Mouse (Mus musculus) heart, embryonic 14.5 days (tissue): ENCODE measurements around the gene Marcksl1. TPM values are rescaled to one million over a fixed set of nuclear protein-coding genes. Genes with fewer than 3 reads are reported as not detected.
"Not testable (repeated sequence)": the region's sequence is repeated elsewhere in the genome, so short reads cannot be mapped to it uniquely, and the experiment has no call there.

Experiments used
- ATAC-seq: fragments of 200-750 bp; cut with Nextera tagmentation; 2 replicates; pipeline ENCODE4 v1.8.0; 2017; ENCODE audit warnings: low read depth, moderate TSS enrichment; ENCODE audit not compliant: insufficient number of reproducible peaks, insufficient read depth, low FRiP score
- H3K27ac ChIP-seq, 2 experiments: fragments of 200-500 bp in 1 of 2; fragments of 300-500 bp in 1 of 2; sonication (generic) in 1 of 2; replicated peaks in 1 of 2; 2 replicates each; pipeline ENCODE4 v1.5.1; 2012 to 2014; ENCODE audit warnings: low read depth in 2 of 2, low read length in 2 of 2, control low read depth in 1 of 2, mild to moderate bottlenecking in 1 of 2, mixed read lengths in 1 of 2; ENCODE audit not compliant: control insufficient read depth in 1 of 2, insufficient read depth in 1 of 2
- H3K27me3 ChIP-seq: fragments of 300-500 bp; sonication (generic); 2 replicates; pipeline ENCODE4 v1.6.1; 2014; ENCODE audit warnings: mild to moderate bottlenecking, low read length, control low read depth; ENCODE audit not compliant: control insufficient read depth, insufficient read depth
- H3K36me3 ChIP-seq: fragments of 300-500 bp; sonication (generic); 2 replicates; pipeline ENCODE4 v1.6.1; 2014; ENCODE audit warnings: mild to moderate bottlenecking, control low read depth, low read length, mixed read lengths; ENCODE audit not compliant: control insufficient read depth, insufficient read depth
- H3K4me1 ChIP-seq, 2 experiments: fragments of 200-500 bp in 1 of 2; fragments of 300-500 bp in 1 of 2; sonication (generic) in 1 of 2; 2 replicates each; pipeline ENCODE4 v1.6.1; 2012 to 2014; ENCODE audit warnings: low read length in 2 of 2, control low read depth in 1 of 2, mixed read lengths in 1 of 2; ENCODE audit not compliant: control insufficient read depth in 2 of 2, insufficient read depth in 2 of 2
- H3K4me2 ChIP-seq: fragments of 300-500 bp; sonication (generic); 2 replicates; pipeline ENCODE4 v1.6.1; 2014; ENCODE audit warnings: mild to moderate bottlenecking, low read length
- H3K4me3 ChIP-seq, 2 experiments: fragments of 200-500 bp in 1 of 2; fragments of 300-500 bp in 1 of 2; sonication (generic) in 1 of 2; 2 replicates each; pipeline ENCODE4 v1.5.1; 2012 to 2014; ENCODE audit warnings: low read length in 2 of 2, mild to moderate bottlenecking in 2 of 2, control low read depth in 1 of 2, low read depth in 1 of 2, moderate library complexity in 1 of 2; ENCODE audit not compliant: control insufficient read depth in 1 of 2, insufficient read depth in 1 of 2
- H3K9ac ChIP-seq: fragments of 300-500 bp; sonication (generic); 2 replicates; pipeline ENCODE4 v1.6.1; 2014; ENCODE audit warnings: mild to moderate bottlenecking, low read length
- H3K9me3 ChIP-seq: fragments of 300-500 bp; sonication (generic); 2 replicates; pipeline ENCODE4 v1.6.1; 2016; ENCODE audit warnings: low read length, control low read depth; ENCODE audit not compliant: control insufficient read depth
- whole genome bisulfite sequencing: fragments of 180-500 bp; shearing (Covaris S2); extraction: QIAGEN DNeasy Blood & Tissue Kit; methylation state at CpG from one replicate; pipeline ENCODE4 v1.1.7; 2014; 5-methylcytosine and 5-hydroxymethylcytosine counted together
- polyA plus RNA-seq: library from polyadenylated mRNA; unstranded; fragments of >200 nt; fragmentation: Nextera tagmentation; extraction: Ambion mirVana; gene quantifications from 2 replicates; pipeline ENCODE4 v1.2.1, GENCODE M21; 2014

Marcksl1 gene
- polyA plus RNA-seq, 1 experiment from 2014 or later: 313 TPM

- WGBS: 80% methylated on average over 1 of the region's 1 CpGs
- no peaks in the 10 kb centered on the region; the same call in 1 of the 2 replicates for H3K27me3 ChIP-seq
- no peak overlapping the region for H3K4me3 ChIP-seq
- H3K9me3 ChIP-seq: no peaks in the 10 kb centered on the region
- H3K4me1 ChIP-seq: peaks cover 0 to under 1% of the 10 kb centered on the region in 2 experiments; a peak in 1 of 4 replicates
- H3K27ac ChIP-seq: no peak overlapping the region
- ATAC-seq: no peak
- H3K9ac ChIP-seq: no peak overlapping the region
- no peak overlapping the region for H3K4me2 ChIP-seq
- no peaks in the 10 kb centered on the region for H3K36me3 ChIP-seq
Measured at GRCm38 (mm10) chr4:129550295-129550694, 36.9 kb downstream of the Marcksl1 start.

GRCm38 (mm10) chr4:129554512-129554911 is 41.1 kb downstream of the Marcksl1 start:
- H3K4me3 ChIP-seq, H3K9ac ChIP-seq, ATAC-seq, H3K4me2 ChIP-seq, H3K9me3 ChIP-seq, H3K27me3 ChIP-seq, H3K36me3 ChIP-seq, H3K27ac ChIP-seq: not testable (repeated sequence)
- 81% methylated on average over 4 of the region's 6 CpGs for WGBS
- peaks cover 14 to 17% of the 10 kb centered on the region in 2 experiments for H3K4me1 ChIP-seq

- Histone ChIP-seq H3K9ac (peak overlapping the region; percentile 67), H3K36me3 (no peaks in the 10 kb centered on the region), H3K27me3 (no peaks in the 10 kb centered on the region; the same call in 1 of the 2 replicates), H3K27ac (no peak overlapping the region; a peak in 1 of 4 replicates), H3K4me1 (peaks cover 14 to 17% of the 10 kb centered on the region in 2 experiments), H3K4me2 (peak overlapping the region; percentile 98), H3K9me3 (no peaks in the 10 kb centered on the region), H3K4me3 (peak overlapping the region; percentile 47 to 55)
- WGBS: 5% methylated on average over 16 of the region's 16 CpGs
- ATAC-seq: no peak
Measured at GRCm38 (mm10) chr4:129555421-129555861, 42.1 kb downstream of the Marcksl1 start.

GRCm38 (mm10) chr4:129555862-129556531 is 42.6 kb downstream of the Marcksl1 start:
- no peaks in the 10 kb centered on the region for H3K36me3 ChIP-seq
- peak overlapping the region; percentile 98 for H3K4me2 ChIP-seq
- no peaks in the 10 kb centered on the region for H3K9me3 ChIP-seq
- H3K27ac ChIP-seq: peak overlapping the region; percentile 1 to 70; a peak in 2 of 4 replicates
- under 1% methylated on average over 24 of the region's 24 CpGs for WGBS
- peaks cover 14 to 17% of the 10 kb centered on the region in 2 experiments for H3K4me1 ChIP-seq
- peak overlapping the region; percentile 67 for H3K9ac ChIP-seq
- H3K27me3 ChIP-seq: no peaks in the 10 kb centered on the region; the same call in 1 of the 2 replicates
- ATAC-seq: peak; percentile 40
- peak overlapping the region; percentile 47 to 55 for H3K4me3 ChIP-seq

GRCm38 (mm10) chr4:129556532-129557223 is 43.3 kb downstream of the Marcksl1 start:
- Histone ChIP-seq H3K27me3 (no peaks in the 10 kb centered on the region; the same call in 1 of the 2 replicates), H3K4me1 (peaks cover 14 to 17% of the 10 kb centered on the region in 2 experiments), H3K4me3 (peak overlapping the region; percentile 47 to 55), H3K36me3 (no peaks in the 10 kb centered on the region), H3K4me2 (peak overlapping the region; percentile 98), H3K9me3 (no peaks in the 10 kb centered on the region), H3K9ac (peak overlapping the region; percentile 67), H3K27ac (peak overlapping the region; percentile 36 to 70)
- ATAC-seq: peak; percentile 72; the same call in 1 of the 2 replicates
- 8% methylated on average over 32 of the region's 33 CpGs for WGBS

- Histone ChIP-seq H3K27me3 (no peaks in the 10 kb centered on the region; the same call in 1 of the 2 replicates), H3K9me3 (no peaks in the 10 kb centered on the region), H3K27ac (peak overlapping the region; percentile 36 to 70; a peak in 2 of 4 replicates), H3K4me2 (peak overlapping the region; percentile 98), H3K9ac (peak overlapping the region; percentile 67), H3K4me1 (peaks cover 14 to 17% of the 10 kb centered on the region in 2 experiments), H3K36me3 (no peaks in the 10 kb centered on the region), H3K4me3 (peak overlapping the region in 1 of 2 experiments; percentile 47; a peak in 1 of 4 replicates)
- no peak for ATAC-seq
- WGBS: 62% methylated on average over 9 of the region's 9 CpGs
Measured at GRCm38 (mm10) chr4:129557256-129557808, 44.0 kb downstream of the Marcksl1 start.

GRCm38 (mm10) chr4:129558321-129558955 is 45.1 kb downstream of the Marcksl1 start:
- peaks cover 14 to 17% of the 10 kb centered on the region in 2 experiments for H3K4me1 ChIP-seq
- 83% methylated on average over 12 of the region's 12 CpGs for WGBS
- no peak overlapping the region for H3K9ac ChIP-seq
- no peaks in the 10 kb centered on the region; the same call in 1 of the 2 replicates for H3K27me3 ChIP-seq
- no peaks in the 10 kb centered on the region for H3K9me3 ChIP-seq
- H3K4me3 ChIP-seq: no peak overlapping the region
- no peak for ATAC-seq
- no peaks in the 10 kb centered on the region for H3K36me3 ChIP-seq
- no peak overlapping the region for H3K4me2 ChIP-seq
- no peak overlapping the region for H3K27ac ChIP-seq
